Mouse (Mus musculus): ENCODE measurements around the gene Nolc1.
"Not testable (repeated sequence)": the region's sequence is repeated elsewhere in the genome, so short reads cannot be mapped to it uniquely, and the experiment has no call there.

Gene Nolc1

GRCm38 (mm10) chr19:46086337-46086736 lies 10.7 kb downstream of the Nolc1 start:
- DNase-seq (ENCODE audit: low read depth in 1 of 2, low spot score in 2 of 2): peak in 1 of 2 experiments; percentile 27

DNA sequence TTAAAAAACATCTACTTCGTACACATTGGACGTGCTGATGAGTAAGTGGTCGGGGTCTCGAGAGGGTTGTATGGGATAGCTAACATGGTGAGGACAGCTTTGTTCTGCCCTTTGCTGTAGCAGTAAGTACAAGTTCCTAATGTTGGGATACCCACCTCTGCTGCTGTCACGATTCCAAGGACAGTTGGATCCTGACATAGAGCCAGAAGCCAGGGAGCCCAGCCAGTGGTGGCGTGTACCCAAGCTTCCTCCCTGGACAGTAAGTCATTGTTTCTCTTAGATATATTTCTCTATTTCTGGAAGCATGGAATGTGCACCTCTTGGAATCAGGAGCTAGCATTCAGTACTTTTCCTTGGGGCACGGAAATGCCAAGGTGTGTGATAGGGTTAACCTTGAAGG lies 12.2 kb downstream of the Nolc1 start:
- no peak for DNase-seq (ENCODE audit: low read depth in 1 of 2, low spot score in 2 of 2)

- DNase-seq (ENCODE audit: low read depth in 1 of 2, low spot score in 2 of 2): no peak
Measured at GRCm38 (mm10) chr19:46091641-46092040, 16.0 kb downstream of the Nolc1 start.

GRCm38 (mm10) chr19:46094144-46094543 lies 18.5 kb downstream of the Nolc1 start:
- no peak for DNase-seq (ENCODE audit: low read depth in 1 of 2, low spot score in 2 of 2)

GRCm38 (mm10) chr19:46095291-46095690 lies 19.6 kb downstream of the Nolc1 start:
- no peak for DNase-seq (ENCODE audit: low read depth in 1 of 2, low spot score in 2 of 2)

DNA sequence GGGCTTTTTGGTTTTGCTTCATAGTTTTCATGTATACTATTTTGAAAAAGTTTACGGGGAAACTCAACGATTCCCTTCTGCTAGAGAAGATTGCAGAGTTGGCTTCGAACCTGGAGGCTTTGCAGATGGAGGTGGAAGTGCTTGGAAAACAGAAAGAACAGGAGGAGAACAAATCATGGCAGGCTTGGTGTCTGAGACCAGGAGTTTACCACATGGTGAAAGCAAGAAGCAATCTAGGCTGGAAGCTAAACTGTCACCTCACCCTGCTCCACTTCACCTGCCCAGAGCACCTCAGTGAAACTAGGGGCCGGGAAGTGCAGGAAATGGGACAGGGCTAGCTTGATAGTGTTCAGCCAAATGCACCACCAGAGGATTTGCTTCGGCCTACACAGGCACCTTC lies 20.7 kb downstream of the Nolc1 start:
- DNase-seq (ENCODE audit: low read depth in 1 of 2, low spot score in 2 of 2): no peak

GRCm38 (mm10) chr19:46099561-46099960 lies 23.9 kb downstream of the Nolc1 start:
- no peak for DNase-seq (ENCODE audit: low read depth in 1 of 2, low spot score in 2 of 2)

- no peak for DNase-seq (ENCODE audit: low read depth in 1 of 2, low spot score in 2 of 2)
Measured at GRCm38 (mm10) chr19:46103437-46104186, 27.9 kb downstream of the Nolc1 start.

- DNase-seq (ENCODE audit: low read depth in 1 of 2, low spot score in 2 of 2): no peak
Measured at GRCm38 (mm10) chr19:46104187-46104557, 28.5 kb downstream of the Nolc1 start.

DNA sequence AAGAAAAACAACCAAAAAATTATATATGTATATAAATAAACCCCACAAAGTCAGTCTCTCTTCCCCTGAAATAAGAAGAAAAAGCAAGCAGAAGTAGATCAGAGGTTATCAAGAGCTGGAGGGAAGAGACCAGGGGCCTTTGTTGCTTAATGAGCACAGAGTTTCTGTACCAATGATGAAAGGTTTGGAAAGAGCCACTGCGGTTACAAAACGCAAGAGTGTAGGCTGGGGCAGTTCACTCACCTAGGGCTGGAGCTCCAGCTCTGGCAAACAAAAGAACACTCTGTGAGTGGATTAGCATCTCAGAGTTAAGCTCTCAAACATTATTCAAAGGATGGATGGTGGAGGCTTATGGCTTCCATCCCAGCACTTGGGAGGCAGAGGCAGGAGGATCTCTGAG lies 34.6 kb downstream of the Nolc1 start:
- no peak for DNase-seq (ENCODE audit: low read depth in 1 of 2, low spot score in 2 of 2)

GRCm38 (mm10) chr19:46110781-46111180 lies 35.1 kb downstream of the Nolc1 start:
- DNase-seq (ENCODE audit: low read depth in 1 of 2, low spot score in 2 of 2): no peak

DNA sequence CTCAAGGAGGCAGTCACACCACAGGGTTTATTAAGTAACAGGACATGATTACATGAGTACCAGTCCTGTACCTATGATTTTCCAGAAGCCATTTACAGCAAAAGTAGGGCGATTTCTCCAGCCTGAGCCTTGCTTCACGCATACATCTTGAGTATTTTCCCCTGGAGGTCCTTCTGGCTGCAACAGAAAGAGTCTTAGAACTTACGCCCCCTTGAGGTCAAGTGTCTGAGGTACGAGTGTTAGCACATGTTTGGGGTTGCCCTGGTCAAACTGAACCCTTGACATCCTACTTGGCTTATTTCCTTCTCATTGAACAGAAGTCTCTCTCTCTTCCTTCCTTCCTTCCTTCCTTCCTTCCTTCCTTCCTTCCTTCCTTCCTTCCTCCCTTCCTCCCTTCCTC lies 39.0 kb downstream of the Nolc1 start:
- DNase-seq (ENCODE audit: low read depth in 1 of 2, low spot score in 2 of 2): no peak

GRCm38 (mm10) chr19:46119458-46119857 lies 43.8 kb downstream of the Nolc1 start:
- DNase-seq (ENCODE audit: low read depth in 1 of 2, low spot score in 2 of 2): no peak

DNA sequence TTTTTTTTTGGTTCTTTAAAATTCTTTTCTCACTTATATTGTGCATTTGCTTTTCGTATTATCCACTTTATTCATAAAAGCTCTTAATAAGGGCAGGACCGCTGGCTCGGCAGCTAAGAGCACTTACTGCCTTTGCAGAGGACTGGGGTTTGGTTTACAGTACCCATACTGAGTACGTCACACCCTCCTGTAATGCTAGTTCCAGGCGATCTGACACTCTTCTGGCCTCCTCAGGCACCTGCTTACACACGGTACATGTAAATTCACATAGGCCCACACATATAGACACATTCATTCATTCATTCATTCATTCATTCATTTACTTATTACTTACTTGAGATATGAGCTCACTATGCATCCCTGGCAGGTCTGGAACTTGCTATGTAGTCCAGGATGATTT lies 45.2 kb downstream of the Nolc1 start:
- no peak for DNase-seq (ENCODE audit: low read depth in 1 of 2, low spot score in 2 of 2)

DNA sequence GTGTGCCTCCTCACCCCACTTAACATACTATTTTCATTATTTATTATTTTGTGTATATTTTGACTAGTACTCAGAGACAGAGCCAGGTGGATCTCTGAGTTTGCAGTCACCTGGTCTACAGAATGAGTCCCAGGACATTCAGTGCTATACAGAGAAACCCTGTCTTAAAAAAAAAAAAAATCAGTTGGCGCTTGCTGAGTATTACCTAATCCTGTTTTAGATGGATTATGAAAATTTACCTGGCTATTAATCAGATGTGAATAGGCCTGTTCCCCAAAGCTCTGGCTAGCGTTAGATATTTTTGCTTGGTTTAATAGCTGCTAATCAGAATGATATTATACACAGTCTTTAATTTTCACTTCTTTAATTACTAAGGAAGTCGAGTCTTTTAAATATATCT lies 48.2 kb downstream of the Nolc1 start:
- no peak for DNase-seq (ENCODE audit: low read depth in 1 of 2, low spot score in 2 of 2)

GRCm38 (mm10) chr19:46124651-46125050 lies 49.0 kb downstream of the Nolc1 start:
- no peak for DNase-seq (ENCODE audit: low read depth in 1 of 2, low spot score in 2 of 2)

DNA sequence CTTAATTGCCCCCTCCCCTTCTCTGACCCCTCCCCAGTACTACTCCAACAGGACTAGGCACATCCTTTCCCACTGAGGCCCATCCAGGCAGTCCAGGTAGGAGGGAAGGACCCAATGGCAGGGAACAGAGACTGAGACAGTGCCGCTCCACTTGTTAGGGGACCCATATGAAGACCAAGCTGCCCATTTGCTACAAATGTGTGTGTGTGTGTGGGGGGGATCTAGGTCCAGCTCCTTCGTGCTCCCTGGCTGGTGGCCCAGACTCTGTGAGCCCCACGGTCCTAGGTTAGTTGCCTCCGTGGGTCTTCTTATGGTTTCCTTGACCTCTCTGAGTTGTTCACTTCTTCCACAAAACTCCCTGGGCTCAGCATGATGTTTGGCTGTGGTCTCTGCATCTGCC lies 50.6 kb downstream of the Nolc1 start:
- no peak for DNase-seq (ENCODE audit: low read depth in 1 of 2, low spot score in 2 of 2)

GRCm38 (mm10) chr19:46129737-46130136 lies 54.1 kb downstream of the Nolc1 start:
- not testable (repeated sequence) for DNase-seq (ENCODE audit: low read depth in 1 of 2, low spot score in 2 of 2)

GRCm38 (mm10) chr19:46131283-46131682 lies 55.6 kb downstream of the Nolc1 start:
- no peak for DNase-seq (ENCODE audit: low read depth in 1 of 2, low spot score in 2 of 2)

- no peak for DNase-seq (ENCODE audit: low read depth in 1 of 2, low spot score in 2 of 2)
Measured at GRCm38 (mm10) chr19:46131694-46132525, 56.2 kb downstream of the Nolc1 start, which contains the start of gene Elovl3. TSS of gene Elovl3 (plus strand) at chr19:46131897.

DNA sequence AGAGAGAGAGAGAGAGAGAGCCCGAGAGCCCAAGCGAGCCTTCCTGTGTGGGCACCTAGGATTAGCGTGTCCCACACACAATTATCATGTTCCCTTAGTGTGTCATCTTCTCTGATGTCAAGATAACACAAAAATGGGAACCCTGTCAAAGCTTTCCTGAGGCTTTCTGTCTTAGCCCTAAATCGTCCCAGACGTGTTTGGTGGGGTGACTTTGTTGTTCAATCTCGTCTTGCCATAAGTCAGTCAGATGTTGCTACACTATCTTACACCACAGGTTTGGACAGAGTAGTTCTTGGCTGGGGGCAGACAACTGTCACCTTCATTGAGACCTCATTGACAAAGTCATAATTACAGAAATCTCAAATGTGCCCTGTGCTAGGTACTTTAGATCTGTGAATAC lies 56.9 kb downstream of the Nolc1 start:
- no peak for DNase-seq (ENCODE audit: low read depth in 1 of 2, low spot score in 2 of 2)

Measured in monocyte, adult 2 months (primary cell).